Mouse (Mus musculus) ES-E14 (cell line): ENCODE measurements around the gene Pdzd2.
A peak's percentile ranks its signal among the peaks of the same experiment; 100 is the strongest.

Experiments
- CHD2 ChIP-seq: IDR thresholded peaks from 2 replicates; pipeline ENCODE4 v1.6.1; 2014; ENCODE audit warnings: mild to moderate bottlenecking, low read depth, low read length, inconsistent platforms
- MAFK ChIP-seq: IDR thresholded peaks from 2 replicates; pipeline ENCODE4 v1.6.1; 2014; ENCODE audit warnings: mild to moderate bottlenecking, low read depth, low read length, inconsistent platforms; ENCODE audit not compliant: insufficient read depth
- ZC3H11A ChIP-seq: IDR thresholded peaks from 2 replicates; pipeline ENCODE4 v1.6.1; 2012; ENCODE audit warnings: low read depth, mild to moderate bottlenecking, inconsistent platforms, low read length, borderline replicate concordance
- ZNF384 ChIP-seq: IDR thresholded peaks from 2 replicates; pipeline ENCODE4 v1.6.1; 2012; ENCODE audit warnings: low read depth, low read length, inconsistent platforms

DNA sequence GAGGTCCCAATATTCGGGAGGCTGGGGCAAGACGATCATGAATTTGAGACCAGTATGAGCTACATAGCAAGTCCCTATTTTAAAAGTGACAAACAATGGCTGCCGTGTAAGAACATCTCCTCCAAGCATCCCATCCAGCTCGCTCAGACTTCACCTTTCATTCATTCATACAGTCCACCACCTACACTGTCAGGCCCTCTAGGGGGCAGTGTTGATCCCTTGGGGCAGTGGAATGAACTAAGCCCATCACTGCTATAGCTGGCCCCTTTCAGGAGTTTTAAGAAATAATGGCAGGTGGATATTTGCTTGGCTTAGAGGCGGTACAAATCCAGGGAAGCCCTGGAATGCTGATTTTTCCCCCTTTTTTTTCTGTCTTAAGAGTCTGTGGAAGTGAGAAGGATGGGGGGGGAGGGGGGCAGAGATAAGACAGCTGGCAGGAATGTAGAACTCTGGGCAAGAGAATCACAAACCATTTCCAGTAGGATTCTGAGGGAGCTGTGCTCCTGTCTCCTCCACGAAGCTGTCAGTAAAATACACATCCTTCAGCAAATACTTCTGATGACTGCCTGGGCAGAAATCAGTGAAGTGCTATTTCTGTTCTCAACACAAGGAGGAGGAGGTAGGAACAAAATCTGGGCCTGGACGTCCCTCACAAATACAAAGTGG is 49.9 kb downstream of the Pdzd2 start:
- TF ChIP-seq ZC3H11A, result peak; percentile 45; the same call in 1 of the 2 replicates
- no peak for TF ChIP-seq MAFK
- TF ChIP-seq CHD2, result no peak
- no peak for TF ChIP-seq ZNF384
